Mouse (Mus musculus): ENCODE measurements around the gene Dnah3.

- no peak for TF ChIP-seq CTCF (IDR thresholded peaks at IDR 0.05; ENCODE audit: low read depth)
- no peak for TF ChIP-seq EP300 (IDR thresholded peaks at IDR 0.05; ENCODE audit: low read depth)
Observed at GRCm38 (mm10) chr7:120116976-120117375, 21.9 kb upstream of the Dnah3 start.

All from liver, postnatal 0 days (tissue).